Mouse (Mus musculus) left cerebral cortex, postnatal 25 days (tissue): ENCODE measurements around the gene Fgfr2. TPM values are rescaled to one million over a fixed set of nuclear protein-coding genes. Genes with fewer than 3 reads are reported as not detected.

Experiments
- DNase-seq, 2 experiments: peaks; one replicate each; pipeline ENCODE4 v3.0.0; 2022; ENCODE audit warnings: low spot score in 2 of 2, mixed read lengths in 1 of 2
- intact Hi-C: fragments of 180-260 bp; cut with DNase I; formaldehyde crosslinking; loops from one replicate; pipeline ENCODE4 v1.15.1; 2025
- total RNA-seq, 2 experiments: library from RNA; stranded (reverse); gene quantifications; 2 replicates each; pipeline ENCODE4 v1.2.3; 2021

Fgfr2 gene
- total RNA-seq, 2 experiments from 2014 or later: 37.1 to 42.0 TPM

GRCm38 (mm10) chr7:130269124-130269867 lies 2853.9 kb downstream of the Fgfr2 start:
- no peak for DNase-seq
- intact Hi-C loops: loop anchor here (5.0 to 10.0 kb wide), 2 partner anchors 77 to 94 kb away; no protein-coding TSS in a partner anchor

GRCm38 (mm10) chr7:130267099-130267498 lies 2856.1 kb downstream of the Fgfr2 start:
- intact Hi-C loops: loop anchor here (5.0 to 10.0 kb wide), 2 partner anchors 75 to 92 kb away; no protein-coding TSS in a partner anchor

GRCm38 (mm10) chr7:130266166-130266490 lies 2857.0 kb downstream of the Fgfr2 start:
- DNase-seq: peak; percentile 28 to 41
- intact Hi-C loops: loop anchor here (5.0 to 10.0 kb wide), 2 partner anchors 74 to 91 kb away; no protein-coding TSS in a partner anchor

More at GRCm38 (mm10) chr7:130267099-130267498, 2856.1 kb downstream of the Fgfr2 start:
- DNase-seq: no peak

- intact Hi-C loops: loop anchor here (5.0 to 10.0 kb wide), 2 partner anchors 73 to 91 kb away; no protein-coding TSS in a partner anchor
- DNase-seq: peak; percentile 56 to 60
Observed at GRCm38 (mm10) chr7:130265319-130266165, 2857.6 kb downstream of the Fgfr2 start.

- DNase-seq: peak; percentile 39 to 49
- intact Hi-C loops: loop anchor here (5.0 to 10.0 kb wide), 3 partner anchors 47 to 90 kb away; no protein-coding TSS in a partner anchor
Observed at GRCm38 (mm10) chr7:130264616-130265318, 2858.4 kb downstream of the Fgfr2 start.

- intact Hi-C loops: loop anchor here (5.0 to 10.0 kb wide), 2 partner anchors 47 to 89 kb away; no protein-coding TSS in a partner anchor
- no peak for DNase-seq
Observed at GRCm38 (mm10) chr7:130263799-130264351, 2859.3 kb downstream of the Fgfr2 start.

- no peak for DNase-seq
- intact Hi-C loops: loop anchor here (5.0 to 10.0 kb wide), 2 partner anchors 46 to 88 kb away; no protein-coding TSS in a partner anchor
Observed at GRCm38 (mm10) chr7:130263233-130263594, 2859.9 kb downstream of the Fgfr2 start.

- intact Hi-C loops: loop anchor here (5.0 to 10.0 kb wide), 2 partner anchors 45 to 88 kb away; no protein-coding TSS in a partner anchor
Observed at GRCm38 (mm10) chr7:130262528-130263232, 2860.5 kb downstream of the Fgfr2 start.

GRCm38 (mm10) chr7:130261684-130262527 lies 2861.2 kb downstream of the Fgfr2 start:
- intact Hi-C loops: loop anchor here (5.0 to 10.0 kb wide), 2 partner anchors 45 to 87 kb away; no protein-coding TSS in a partner anchor
- DNase-seq: no peak

More at GRCm38 (mm10) chr7:130262528-130263232, 2860.5 kb downstream of the Fgfr2 start:
- no peak for DNase-seq

- intact Hi-C loops: loop anchor here (5.0 to 10.0 kb wide), 2 partner anchors 44 to 86 kb away; no protein-coding TSS in a partner anchor
- no peak for DNase-seq
Observed at GRCm38 (mm10) chr7:130260905-130261683, 2862.1 kb downstream of the Fgfr2 start.

- DNase-seq: no peak
- intact Hi-C loops: loop anchor here (5.0 to 10.0 kb wide), 2 partner anchors 43 to 85 kb away; no protein-coding TSS in a partner anchor
Observed at GRCm38 (mm10) chr7:130260060-130260459, 2863.1 kb downstream of the Fgfr2 start.

GRCm38 (mm10) chr7:130258704-130259295 lies 2864.3 kb downstream of the Fgfr2 start:
- intact Hi-C loops: no loop called here
- no peak for DNase-seq

GRCm38 (mm10) chr7:130257991-130258703 lies 2865.0 kb downstream of the Fgfr2 start:
- intact Hi-C loops: no loop called here

GRCm38 (mm10) chr7:130253264-130253663 lies 2869.9 kb downstream of the Fgfr2 start:
- no peak for DNase-seq
- intact Hi-C loops: no loop called here

More at GRCm38 (mm10) chr7:130257991-130258703, 2865.0 kb downstream of the Fgfr2 start:
- DNase-seq: no peak

- intact Hi-C loops: no loop called here
- no peak for DNase-seq
Observed at GRCm38 (mm10) chr7:130251936-130252523, 2871.1 kb downstream of the Fgfr2 start.
